ENCODE assay signal across 8 mouse cellular contexts in the genomic region with DNA sequence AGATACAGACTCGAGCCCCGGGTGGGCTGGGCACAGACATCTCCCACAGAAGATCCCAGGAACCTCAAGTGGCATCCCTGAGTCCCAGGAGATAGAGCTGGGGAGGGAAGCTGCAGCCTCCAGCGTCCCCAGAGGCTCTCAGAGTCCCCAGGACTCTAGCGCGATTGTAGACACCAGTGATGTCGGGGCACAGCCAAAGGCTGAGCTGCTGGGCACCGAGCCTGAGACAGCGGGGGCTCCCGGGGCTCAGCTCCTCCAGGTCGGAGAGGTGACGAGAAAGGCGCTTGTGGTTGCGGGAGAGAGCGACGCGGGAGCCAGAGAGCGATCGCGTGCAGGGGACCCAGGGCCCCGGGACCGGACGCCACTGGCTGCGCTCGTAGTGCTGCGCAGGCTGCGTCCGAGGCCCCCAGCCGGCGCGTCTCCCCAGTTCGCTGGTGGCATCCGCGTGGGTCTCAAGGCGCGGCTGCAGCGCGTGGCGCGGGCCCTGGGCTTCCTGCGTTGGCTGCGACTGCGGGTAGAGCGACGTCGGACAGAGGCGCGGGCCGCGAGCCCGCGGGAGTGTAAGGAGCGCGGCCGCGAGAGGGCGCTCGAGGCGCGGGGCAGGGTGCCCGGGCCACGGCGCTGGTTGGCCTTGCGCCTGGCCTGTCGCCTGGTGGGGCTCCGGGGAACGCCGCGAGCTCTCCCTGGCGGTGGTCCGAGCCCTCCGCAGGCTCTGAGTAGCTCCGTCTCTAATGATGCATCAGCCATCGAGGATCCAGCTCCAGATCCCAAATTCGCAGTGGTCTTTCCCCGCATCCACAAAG. TPM values are rescaled to one million over a fixed set of nuclear protein-coding genes. Genes with fewer than 3 reads are reported as not detected.
DNase-seq lines count a peak whose midpoint lies in the region; ATAC-seq and TF ChIP-seq lines count a peak whose summit lies in the region.

No protein-coding gene starts in this region.

- TF ChIP-seq CTCF in gastrocnemius, adult 2 months (IDR thresholded peaks at IDR 0.05), result peak; percentile 96
- TF ChIP-seq CTCF in hindbrain, postnatal 0 days (IDR thresholded peaks at IDR 0.05; ENCODE audit: low read depth), result peak; percentile 60
- peak; percentile 83 for TF ChIP-seq CTCF in left cerebral cortex, adult 2 months (IDR thresholded peaks at IDR 0.05)

- no peak overlapping the region for H3K27ac ChIP-seq in gastrocnemius, adult 2 months
- no peak overlapping the region for H3K27ac ChIP-seq in hindbrain, postnatal 0 days
- no peak overlapping the region for H3K27ac ChIP-seq in left cerebral cortex, adult 2 months

- peaks cover 32% of the 10 kb centered on the region for H3K27me3 ChIP-seq in hindbrain, postnatal 0 days (ENCODE audit: insufficient read depth, low read length)

- H3K36me3 ChIP-seq in hindbrain, postnatal 0 days (ENCODE audit: insufficient read depth, low read length), result no peaks in the 10 kb centered on the region

- intact Hi-C loops in gastrocnemius, adult 2 months (cut with DNase I), result loop anchor here (2.0 kb wide), 1 partner anchor 21 kb away; no protein-coding TSS in a partner anchor
- intact Hi-C loops in left cerebral cortex, adult 2 months (cut with DNase I), result no loop called here

- H3K4me2 ChIP-seq in hindbrain, postnatal 0 days (ENCODE audit: low read depth, low read length), result peak overlapping the region; percentile 47

- peak; percentile 89 for ATAC-seq in hindbrain, postnatal 0 days
- ATAC-seq in megakaryocyte, adult 5-6 weeks (ENCODE audit: poor library complexity, severe bottlenecking), result peak; percentile 87

- 0 out of 2 replicates have a peak, but pooled peaks cover 4% of the 10 kb centered on the region for H3K4me1 ChIP-seq in hindbrain, postnatal 0 days (ENCODE audit: insufficient read depth, low read length)

- peak; percentile 95 for DNase-seq in WW6 (ENCODE audit: low read depth, low spot score)
- peak; percentile 57 to 89 for DNase-seq in cerebellum, postnatal 4 days (ENCODE audit: low spot score in 2 of 2)
- peak; percentile 94 for DNase-seq in gastrocnemius, adult 2 months
- DNase-seq in hindbrain, postnatal 0 days (ENCODE audit: low spot score), result peak; percentile 87
- DNase-seq in left cerebral cortex, adult 2 months (ENCODE audit: extremely low spot score in 1 of 2, low spot score in 2 of 2), result peak; percentile 73 to 75
- peak; percentile 68 for DNase-seq in right cerebral cortex, adult 18-20 months
- peak; percentile 88 for DNase-seq in urinary bladder, adult 2 months (ENCODE audit: low spot score)

- no peak overlapping the region; the same call in 1 of the 2 replicates for H3K9ac ChIP-seq in hindbrain, postnatal 0 days (replicated peaks; ENCODE audit: low read length)

- 2% methylated on average over 51 of the region's 75 CpGs for WGBS in hindbrain, postnatal 0 days

- peak overlapping the region; percentile 67 for H3K4me3 ChIP-seq in gastrocnemius, adult 2 months
- peak overlapping the region; percentile 29 for H3K4me3 ChIP-seq in hindbrain, postnatal 0 days (ENCODE audit: low read length)
- peak overlapping the region; percentile 31; the same call in 1 of the 2 replicates for H3K4me3 ChIP-seq in left cerebral cortex, adult 2 months

- H3K9me3 ChIP-seq in hindbrain, postnatal 0 days (ENCODE audit: low read length), result no peaks in the 10 kb centered on the region

RNA-seq across cellular contexts. Expression of gene Myo15b, which starts 1.1 kb away (rescaled TPM):
- total RNA-seq in gastrocnemius, adult 2 months (2021), result not detected
- total RNA-seq in hindbrain, postnatal 0 days (2014; rRNA removed), result 0.29 and 0.63 TPM in 2 replicates
- polyA plus RNA-seq in hindbrain, postnatal 0 days (2015; fragmentation: Nextera tagmentation; extraction: Ambion mirVana), result 0.20 and 0.45 TPM in 2 replicates
- under 1 TPM; 0.36 to 0.79 TPM for total RNA-seq in left cerebral cortex, adult 2 months (2021)
- 0.51 TPM in 1 of 2 replicates, not detected in the other for total RNA-seq in megakaryocyte, adult 5-6 weeks (2015)
- total RNA-seq in megakaryocyte, adult 5-6 weeks (2017), result 0.04 and 0.33 TPM in 2 replicates
- polyA plus RNA-seq in urinary bladder, adult 2 months (2012; rRNA removed), result 0.44 and 0.65 TPM in 2 replicates

RNA-seq across cellular contexts. Expression of gene Llgl2, which starts 35.5 kb away (rescaled TPM):
- total RNA-seq in gastrocnemius, adult 2 months (2021), result 1 to 10 TPM; 8.3 to 9.8 TPM
- 1.6 and 2.1 TPM in 2 replicates for total RNA-seq in hindbrain, postnatal 0 days (2014; rRNA removed)
- polyA plus RNA-seq in hindbrain, postnatal 0 days (2015; fragmentation: Nextera tagmentation; extraction: Ambion mirVana), result 1.5 and 1.8 TPM in 2 replicates
- total RNA-seq in left cerebral cortex, adult 2 months (2021), result 1 to 10 TPM; 2.3 to 3.6 TPM
- 3.4 and 5.0 TPM in 2 replicates for total RNA-seq in megakaryocyte, adult 5-6 weeks (2015)
- 5.2 and 6.0 TPM in 2 replicates for total RNA-seq in megakaryocyte, adult 5-6 weeks (2017)
- polyA plus RNA-seq in urinary bladder, adult 2 months (2012; rRNA removed), result 42.4 and 54.0 TPM in 2 replicates

RNA-seq across cellular contexts. Expression of gene Smim5, which starts 40.4 kb away (rescaled TPM):
- under 1 TPM; 0.23 to 0.89 TPM for total RNA-seq in gastrocnemius, adult 2 months (2021)
- total RNA-seq in hindbrain, postnatal 0 days (2014; rRNA removed), result 2.0 and 2.5 TPM in 2 replicates
- 2.7 and 3.7 TPM in 2 replicates for polyA plus RNA-seq in hindbrain, postnatal 0 days (2015; fragmentation: Nextera tagmentation; extraction: Ambion mirVana)
- under 1 TPM in 1 of 2 experiments, not detected in 1; 0.52 TPM for total RNA-seq in left cerebral cortex, adult 2 months (2021)
- 37.5 and 48.1 TPM in 2 replicates for total RNA-seq in megakaryocyte, adult 5-6 weeks (2015)
- total RNA-seq in megakaryocyte, adult 5-6 weeks (2017), result 40.4 and 42.5 TPM in 2 replicates
- 7.0 and 10.4 TPM in 2 replicates for polyA plus RNA-seq in urinary bladder, adult 2 months (2012; rRNA removed)

RNA-seq across cellular contexts. Expression of gene Tsen54, which starts 44.8 kb away (rescaled TPM):
- total RNA-seq in gastrocnemius, adult 2 months (2021), result 1 to 10 TPM; 6.2 to 6.9 TPM
- 22.5 and 34.6 TPM in 2 replicates for total RNA-seq in hindbrain, postnatal 0 days (2014; rRNA removed)
- 18.0 and 18.8 TPM in 2 replicates for polyA plus RNA-seq in hindbrain, postnatal 0 days (2015; fragmentation: Nextera tagmentation; extraction: Ambion mirVana)
- total RNA-seq in left cerebral cortex, adult 2 months (2021), result 10 to 100 TPM; 12.4 to 14.2 TPM
- total RNA-seq in megakaryocyte, adult 5-6 weeks (2015), result 2.6 and 5.4 TPM in 2 replicates
- 7.0 and 16.3 TPM in 2 replicates for total RNA-seq in megakaryocyte, adult 5-6 weeks (2017)
- polyA plus RNA-seq in urinary bladder, adult 2 months (2012; rRNA removed), result 18.7 and 21.4 TPM in 2 replicates

RNA-seq across cellular contexts. Expression of gene Caskin2, which starts 45.9 kb away (rescaled TPM):
- total RNA-seq in gastrocnemius, adult 2 months (2021), result 10 to 100 TPM; 14.5 to 19.2 TPM
- total RNA-seq in hindbrain, postnatal 0 days (2014; rRNA removed), result 24.4 and 39.2 TPM in 2 replicates
- 7.7 and 8.0 TPM in 2 replicates for polyA plus RNA-seq in hindbrain, postnatal 0 days (2015; fragmentation: Nextera tagmentation; extraction: Ambion mirVana)
- total RNA-seq in left cerebral cortex, adult 2 months (2021), result 10 to 100 TPM; 18.1 to 18.8 TPM
- 1.6 and 2.5 TPM in 2 replicates for total RNA-seq in megakaryocyte, adult 5-6 weeks (2015)
- total RNA-seq in megakaryocyte, adult 5-6 weeks (2017), result 1.7 and 3.0 TPM in 2 replicates
- 20.6 and 25.2 TPM in 2 replicates for polyA plus RNA-seq in urinary bladder, adult 2 months (2012; rRNA removed)

Comparison
In these comparisons a context has a peak if more than half of its experiments do, and no peak if none do; other contexts are left out.
1. RNA of gene Smim5, which starts 40.4 kb away (total RNA-seq): 37.5 to 48.1 TPM in megakaryocyte, adult 5-6 weeks; 2.0 to 2.5 TPM in hindbrain, postnatal 0 days, 0.23 to 0.89 TPM in gastrocnemius, adult 2 months and 0.52 TPM in left cerebral cortex, adult 2 months; every median in the first group is over 10 times any median in the second.
2. Peak in every context shown above with its lines, with median percentiles within 50 percentile points of each other: DNase-seq, H3K4me3 ChIP-seq and CTCF ChIP-seq.